ENCODE assay signal across 13 mouse cellular contexts in genomic region chr11:112989981-112990512, GRCm38 (mm10).
DNase-seq lines count a peak whose midpoint lies in the region; ATAC-seq and TF ChIP-seq lines count a peak whose summit lies in the region.
"Had no signal": no experiment of that assay in that cellular context is flagged by ENCODE, and none has a peak within 500 bp of the region (broad histone marks: within the 10 kb centered on the region; RNA-seq: fewer than 3 reads in every experiment).

No protein-coding gene starts in this region.

- no peaks in the 10 kb centered on the region for H3K36me3 ChIP-seq in kidney, embryonic 14.5 days (ENCODE audit: control insufficient read depth, insufficient read depth, low read length)
- no peaks in the 10 kb centered on the region for H3K36me3 ChIP-seq in kidney, adult 2 months (ENCODE audit: control insufficient read depth, insufficient read depth, low read length)
- no peaks in the 10 kb centered on the region for H3K36me3 ChIP-seq in embryonic facial prominence, embryonic 13.5 days
- H3K36me3 ChIP-seq in limb, embryonic 14.5 days (ENCODE audit: control insufficient read depth, insufficient read depth, low read length): no peaks in the 10 kb centered on the region
- H3K36me3 ChIP-seq: heart, embryonic 12.5 days had no signal

- H3K4me3 ChIP-seq in kidney, embryonic 14.5 days (ENCODE audit: low read length): no peak overlapping the region
- H3K4me3 ChIP-seq in kidney, adult 2 months (ENCODE audit: insufficient read depth, low read depth, low read length): no peak overlapping the region
- H3K4me3 ChIP-seq in embryonic facial prominence, embryonic 13.5 days: no peak overlapping the region
- H3K4me3 ChIP-seq in limb, embryonic 14.5 days (replicated peaks; ENCODE audit: low read length): no peak overlapping the region
- H3K4me3 ChIP-seq: heart, embryonic 12.5 days; left cerebral cortex, adult 2 months had no signal

- no peaks in the 10 kb centered on the region for H3K27me3 ChIP-seq in kidney, embryonic 14.5 days (ENCODE audit: control insufficient read depth, insufficient read depth, low read length)
- H3K27me3 ChIP-seq in kidney, adult 2 months (replicated peaks; ENCODE audit: control insufficient read depth, insufficient read depth, low read length): no peaks in the 10 kb centered on the region
- H3K27me3 ChIP-seq in embryonic facial prominence, embryonic 13.5 days: no peaks in the 10 kb centered on the region
- H3K27me3 ChIP-seq in limb, embryonic 14.5 days (ENCODE audit: control insufficient read depth, insufficient read depth, low read length): no peaks in the 10 kb centered on the region
- H3K27me3 ChIP-seq: Patski had no signal

- DNase-seq in kidney, adult 2 months: no peak
- peak; percentile 12 for DNase-seq in adipocyte (ENCODE audit: low spot score)
- DNase-seq in limb, embryonic 14.5 days (ENCODE audit: low spot score): no peak
- DNase-seq in thymus, postnatal 14 days: no peak
- DNase-seq in ovary, postnatal 14 days (ENCODE audit: low spot score): no peak
- DNase-seq in adrenal gland, postnatal 10 days: no peak
- DNase-seq: cerebellum, postnatal 14 days; kidney, adult 8-10 months had no signal

- H3K9me3 ChIP-seq in kidney, embryonic 14.5 days (ENCODE audit: control insufficient read depth, low read length): no peaks in the 10 kb centered on the region
- H3K9me3 ChIP-seq in embryonic facial prominence, embryonic 13.5 days: no peaks in the 10 kb centered on the region
- H3K9me3 ChIP-seq in limb, embryonic 14.5 days (ENCODE audit: control insufficient read depth, low read length): no peaks in the 10 kb centered on the region
- H3K9me3 ChIP-seq: heart, embryonic 12.5 days had no signal

- peak overlapping the region; percentile 26; the same call in 1 of the 2 replicates for H3K27ac ChIP-seq in kidney, embryonic 14.5 days (ENCODE audit: low read depth, low read length)
- H3K27ac ChIP-seq in kidney, adult 2 months (ENCODE audit: insufficient read depth, low read depth, low read length): no peak overlapping the region
- H3K27ac ChIP-seq in embryonic facial prominence, embryonic 13.5 days: no peak overlapping the region
- no peak overlapping the region for H3K27ac ChIP-seq in limb, embryonic 14.5 days (replicated peaks; ENCODE audit: low read depth, low read length)
- H3K27ac ChIP-seq: left cerebral cortex, adult 2 months had no signal

- no peak overlapping the region for H3K4me2 ChIP-seq in kidney, embryonic 14.5 days (replicated peaks; ENCODE audit: low read depth, low read length)
- H3K4me2 ChIP-seq in embryonic facial prominence, embryonic 13.5 days: 0 out of 2 replicates have a peak overlapping the region, but pooled peaks have one; percentile 12
- no peak overlapping the region for H3K4me2 ChIP-seq in limb, embryonic 14.5 days (replicated peaks; ENCODE audit: low read depth, low read length, severe bottlenecking)
- H3K4me2 ChIP-seq: heart, embryonic 12.5 days had no signal

- no peak for TF ChIP-seq CTCF in kidney, adult 2 months (conservative IDR thresholded peaks at IDR 0.05; ENCODE audit: insufficient read depth, insufficient read length, low read depth, low read length)

- 19% methylated on average over 13 of the region's 13 CpGs for WGBS in kidney, embryonic 14.5 days
- 58% methylated on average over 13 of the region's 13 CpGs for WGBS in kidney, adult 2 months
- 22% methylated on average over 13 of the region's 13 CpGs for WGBS in embryonic facial prominence, embryonic 13.5 days
- 34% methylated on average over 13 of the region's 13 CpGs for WGBS in limb, embryonic 14.5 days

- H3K9ac ChIP-seq in kidney, embryonic 14.5 days (ENCODE audit: low read depth, low read length): no peak overlapping the region
- no peak overlapping the region for H3K9ac ChIP-seq in embryonic facial prominence, embryonic 13.5 days
- no peak overlapping the region for H3K9ac ChIP-seq in limb, embryonic 14.5 days (ENCODE audit: low read depth, low read length, severe bottlenecking)
- H3K9ac ChIP-seq: heart, embryonic 12.5 days had no signal

- H3K4me1 ChIP-seq in kidney, embryonic 14.5 days (ENCODE audit: control insufficient read depth, insufficient read depth, low read length): peaks cover 36% of the 10 kb centered on the region
- peaks cover 10% of the 10 kb centered on the region; the same call in 1 of the 2 replicates for H3K4me1 ChIP-seq in kidney, adult 2 months (ENCODE audit: control insufficient read depth, insufficient read depth, low read length)
- peaks cover 70% of the 10 kb centered on the region for H3K4me1 ChIP-seq in embryonic facial prominence, embryonic 13.5 days
- peaks cover 35% of the 10 kb centered on the region for H3K4me1 ChIP-seq in limb, embryonic 14.5 days (ENCODE audit: control insufficient read depth, insufficient read depth, low read length)

- ATAC-seq in kidney, embryonic 14.5 days (ENCODE audit: low FRiP score, low TSS enrichment): peak; percentile 28; the same call in 1 of the 2 replicates
- no peak for ATAC-seq in embryonic facial prominence, embryonic 13.5 days (ENCODE audit: insufficient number of reproducible peaks, insufficient read depth, low FRiP score, low TSS enrichment, low read depth)
- peak; percentile 55; the same call in 1 of the 2 replicates for ATAC-seq in limb, embryonic 14.5 days (ENCODE audit: low FRiP score, low read depth)
- ATAC-seq: Patski had no signal

- no peak for TF ChIP-seq POLR2A in kidney, adult 2 months (IDR thresholded peaks at IDR 0.05; ENCODE audit: low read depth, low read length)
- no peak for TF ChIP-seq POLR2A in limb, embryonic 14.5 days (IDR thresholded peaks at IDR 0.05; ENCODE audit: borderline replicate concordance, extremely low read depth, insufficient read depth, insufficient read length)
